Mouse (Mus musculus): Measurements from ENCODE around the gene Gm49601.

The Gm49601 gene

GRCm38 (mm10) chr16:18629390-18630231 lies 3.4 kb upstream of the Gm49601 start, which contains the start of gene Sept5:
Gene Sept5 (minus strand): TSS chr16:18629954.
- peak; percentile 42 to 55 for DNase-seq

GRCm38 (mm10) chr16:18628948-18629340 lies 2.7 kb upstream of the Gm49601 start:
- no peak for DNase-seq

GRCm38 (mm10) chr16:18628206-18628947 lies 2.1 kb upstream of the Gm49601 start:
- DNase-seq = no peak

GRCm38 (mm10) chr16:18627163-18627562 lies 936 bp upstream of the Gm49601 start:
- peak in 1 of 2 experiments; percentile 14 for DNase-seq

- DNase-seq = no peak
These were observed 376 bp downstream of the Gm49601 start for GRCm38 (mm10) chr16:18625791-18626311.

- DNase-seq = no peak
These were observed 1.1 kb downstream of the Gm49601 start for GRCm38 (mm10) chr16:18625097-18625496.

- DNase-seq = no peak
These were observed 1.6 kb downstream of the Gm49601 start for GRCm38 (mm10) chr16:18624641-18625040.

GRCm38 (mm10) chr16:18623751-18624540 lies 2.3 kb downstream of the Gm49601 start:
- DNase-seq = no peak

- no peak for DNase-seq
These were observed 3.1 kb downstream of the Gm49601 start for GRCm38 (mm10) chr16:18622916-18623750.

- no peak for DNase-seq
These were observed 4.2 kb downstream of the Gm49601 start, which contains the start of gene Gp1bb for GRCm38 (mm10) chr16:18622019-18622418. Gene Gp1bb (minus strand): TSS chr16:18622403.

GRCm38 (mm10) chr16:18621362-18622001 lies 4.7 kb downstream of the Gm49601 start:
- no peak for DNase-seq

GRCm38 (mm10) chr16:18620601-18621361 lies 5.4 kb downstream of the Gm49601 start:
- DNase-seq = peak in 1 of 2 experiments; percentile 8

- no peak for DNase-seq
These were observed 6.0 kb downstream of the Gm49601 start for GRCm38 (mm10) chr16:18620201-18620600.

- no peak for DNase-seq
These were observed 7.1 kb downstream of the Gm49601 start for GRCm38 (mm10) chr16:18619110-18619509.

- no peak for DNase-seq
These were observed 7.9 kb downstream of the Gm49601 start for GRCm38 (mm10) chr16:18618297-18618696.

GRCm38 (mm10) chr16:18617370-18618065 lies 8.7 kb downstream of the Gm49601 start:
- DNase-seq = peak; percentile 81 to 86

- DNase-seq = no peak
These were observed 12.9 kb downstream of the Gm49601 start for GRCm38 (mm10) chr16:18613301-18613700.

- DNase-seq = no peak
These were observed 14.5 kb downstream of the Gm49601 start for GRCm38 (mm10) chr16:18611752-18612151.

- DNase-seq = no peak
These were observed 17.1 kb downstream of the Gm49601 start for GRCm38 (mm10) chr16:18609099-18609498.

GRCm38 (mm10) chr16:18608226-18608625 lies 18.0 kb downstream of the Gm49601 start:
- DNase-seq = no peak

Measured in thymus, postnatal 36 days (tissue).